Mouse (Mus musculus) intestine, embryonic 14.5 days (tissue): ENCODE results near the gene Spata9. TPM values are rescaled to one million over a fixed set of nuclear protein-coding genes. Genes with fewer than 3 reads are reported as not detected.

ENCODE experiments used
- ATAC-seq: fragments of 200-750 bp; cut with Nextera tagmentation; replicated peaks from 2 replicates; pipeline ENCODE4 v1.8.0; 2017; ENCODE audit warnings: low read depth, moderate number of reproducible peaks, moderate TSS enrichment, moderate library complexity; ENCODE audit not compliant: low FRiP score, low TSS enrichment
- DNase-seq: peaks from one replicate; pipeline ENCODE4 v3.0.0-alpha.2; 2018; ENCODE audit warnings: low spot score
- H3K27ac ChIP-seq: fragments of 300-500 bp; sonication (generic); 2 replicates; pipeline ENCODE4 v1.5.1; 2014; ENCODE audit warnings: low read depth, mild to moderate bottlenecking, control low read depth
- H3K27me3 ChIP-seq: fragments of 300-500 bp; sonication (generic); replicated peaks from 2 replicates; pipeline ENCODE4 v1.6.1; 2014; ENCODE audit warnings: low read length, control low read depth; ENCODE audit not compliant: control insufficient read depth, insufficient read depth
- H3K36me3 ChIP-seq: fragments of 300-500 bp; sonication (generic); 2 replicates; pipeline ENCODE4 v1.6.1; 2014; ENCODE audit warnings: low read length, control low read depth; ENCODE audit not compliant: control insufficient read depth, insufficient read depth
- H3K4me1 ChIP-seq: fragments of 300-500 bp; sonication (generic); replicated peaks from 2 replicates; pipeline ENCODE4 v1.6.1; 2014; ENCODE audit warnings: low read length, control low read depth, mixed read lengths; ENCODE audit not compliant: control insufficient read depth, insufficient read depth
- H3K4me2 ChIP-seq: fragments of 300-500 bp; sonication (generic); 2 replicates; pipeline ENCODE4 v1.6.1; 2014; ENCODE audit warnings: low read length
- H3K4me3 ChIP-seq: fragments of 300-500 bp; sonication (generic); 2 replicates; pipeline ENCODE4 v1.5.1; 2014; ENCODE audit warnings: low read depth, low read length, control low read depth, mixed read lengths
- H3K9ac ChIP-seq: fragments of 300-500 bp; sonication (generic); 2 replicates; pipeline ENCODE4 v1.6.1; 2014; ENCODE audit warnings: mild to moderate bottlenecking, low read length
- H3K9me3 ChIP-seq: fragments of 300-500 bp; sonication (generic); 2 replicates; pipeline ENCODE4 v1.6.1; 2016; ENCODE audit warnings: low read length, control low read depth; ENCODE audit not compliant: control insufficient read depth
- WGBS: fragments of 180-500 bp; shearing (Covaris S2); extraction: QIAGEN DNeasy Blood & Tissue Kit; methylation state at CpG from one replicate; pipeline ENCODE4 v1.1.7; 2014; 5-methylcytosine and 5-hydroxymethylcytosine counted together
- polyA plus RNA-seq: library from polyadenylated mRNA; unstranded; fragments of >200 nt; fragmentation: Nextera tagmentation; extraction: Ambion mirVana; gene quantifications from 2 replicates; pipeline ENCODE4 v1.2.1, GENCODE M21; 2014

Spata9 gene
- polyA plus RNA-seq, 1 experiment from 2014 or later: 0.35 TPM

- Histone ChIP-seq H3K9me3 (no peaks in the 10 kb centered on the region), H3K4me2 (peak overlapping the region; percentile 45), H3K4me1 (peaks cover 17% of the 10 kb centered on the region), H3K27ac (no peak overlapping the region), H3K9ac (no peak overlapping the region), H3K4me3 (peak overlapping the region; percentile 13; the same call in 1 of the 2 replicates), H3K36me3 (peaks cover 24% of the 10 kb centered on the region), H3K27me3 (no peaks in the 10 kb centered on the region)
- no peak for ATAC-seq
- WGBS: 83% methylated on average over 5 of the region's 5 CpGs
- DNase-seq: no peak
Measured at GRCm38 (mm10) chr13:75941518-75942295, 25.2 kb upstream of the Spata9 start.

GRCm38 (mm10) chr13:75942731-75943130 lies 24.2 kb upstream of the Spata9 start:
- Histone ChIP-seq H3K9me3 (no peaks in the 10 kb centered on the region), H3K36me3 (peaks cover 20% of the 10 kb centered on the region), H3K4me3 (peak overlapping the region; percentile 96), H3K27me3 (no peaks in the 10 kb centered on the region), H3K9ac (peak overlapping the region; percentile 97), H3K27ac (peak overlapping the region; percentile 99), H3K4me2 (peak overlapping the region; percentile 65), H3K4me1 (peaks cover 17% of the 10 kb centered on the region)
- under 1% methylated on average over 6 of the region's 6 CpGs for WGBS
- DNase-seq: no peak
- no peak for ATAC-seq

- WGBS: under 1% methylated on average over 103 of the region's 110 CpGs
Measured at GRCm38 (mm10) chr13:75943189-75944043, 23.5 kb upstream of the Spata9 start, which contains the start of gene Rhobtb3. Gene Rhobtb3 (minus strand): TSS chr13:75943925.

GRCm38 (mm10) chr13:75944044-75944820 lies 22.7 kb upstream of the Spata9 start:
- Histone ChIP-seq H3K9ac (peak overlapping the region; percentile 97), H3K4me2 (peak overlapping the region; percentile 65), H3K27me3 (no peaks in the 10 kb centered on the region), H3K4me3 (peak overlapping the region; percentile 96), H3K4me1 (peaks cover 17% of the 10 kb centered on the region), H3K36me3 (peaks cover 5% of the 10 kb centered on the region), H3K9me3 (no peaks in the 10 kb centered on the region), H3K27ac (peak overlapping the region; percentile 99)
- no peak for DNase-seq
- 4% methylated on average over 7 of the region's 7 CpGs for WGBS
- ATAC-seq: no peak; the same call in 1 of the 2 replicates

More at GRCm38 (mm10) chr13:75943189-75944043, 23.5 kb upstream of the Spata9 start, which contains the start of gene Rhobtb3:
- peak within 1 kb of the TSS; percentile 97 for H3K9ac ChIP-seq
- peak; percentile 92 for ATAC-seq
- H3K4me3 ChIP-seq: peak within 1 kb of the TSS; percentile 96
- peak within 1 kb of the TSS; percentile 65 for H3K4me2 ChIP-seq
- DNase-seq: peak; percentile 96
- H3K36me3 ChIP-seq: peaks cover 13% of the 10 kb centered on the region
- H3K27ac ChIP-seq: peak within 1 kb of the TSS; percentile 99
- H3K4me1 ChIP-seq: peaks cover 17% of the 10 kb centered on the region
- no peaks in the 10 kb centered on the region for H3K9me3 ChIP-seq
- no peaks in the 10 kb centered on the region for H3K27me3 ChIP-seq

- no peaks in the 10 kb centered on the region for H3K9me3 ChIP-seq
- no peaks in the 10 kb centered on the region for H3K4me1 ChIP-seq
- no peak overlapping the region for H3K4me2 ChIP-seq
- no peak overlapping the region for H3K27ac ChIP-seq
- H3K27me3 ChIP-seq: no peaks in the 10 kb centered on the region
- H3K4me3 ChIP-seq: no peak overlapping the region
- ATAC-seq (no peak), DNase-seq (no peak)
- H3K36me3 ChIP-seq: no peaks in the 10 kb centered on the region
- no peak overlapping the region for H3K9ac ChIP-seq
- WGBS: 34% methylated on average over 1 of the region's 1 CpGs
Measured at GRCm38 (mm10) chr13:75950295-75950694, 16.7 kb upstream of the Spata9 start.

GRCm38 (mm10) chr13:75955357-75955992 lies 11.5 kb upstream of the Spata9 start:
- H3K4me2 ChIP-seq: no peak overlapping the region
- H3K4me1 ChIP-seq: no peaks in the 10 kb centered on the region
- DNase-seq (no peak), ATAC-seq (no peak)
- no peak overlapping the region for H3K9ac ChIP-seq
- H3K27ac ChIP-seq: no peak overlapping the region
- no peaks in the 10 kb centered on the region for H3K36me3 ChIP-seq
- H3K4me3 ChIP-seq: no peak overlapping the region
- no peaks in the 10 kb centered on the region for H3K27me3 ChIP-seq
- no peaks in the 10 kb centered on the region for H3K9me3 ChIP-seq

- ATAC-seq: no peak; the same call in 1 of the 2 replicates
- 70% methylated on average over 2 of the region's 2 CpGs for WGBS
Measured at GRCm38 (mm10) chr13:75974481-75974880, 7.5 kb downstream of the Spata9 start.

GRCm38 (mm10) chr13:75975629-75976028 lies 8.7 kb downstream of the Spata9 start:
- ATAC-seq (no peak), DNase-seq (no peak)
- Histone ChIP-seq H3K36me3 (no peaks in the 10 kb centered on the region), H3K27ac (no peak overlapping the region), H3K9ac (no peak overlapping the region), H3K4me1 (no peaks in the 10 kb centered on the region), H3K4me2 (no peak overlapping the region), H3K27me3 (no peaks in the 10 kb centered on the region), H3K9me3 (no peaks in the 10 kb centered on the region), H3K4me3 (no peak overlapping the region)
- 77% methylated on average over 1 of the region's 1 CpGs for WGBS

More at GRCm38 (mm10) chr13:75974481-75974880, 7.5 kb downstream of the Spata9 start:
- no peak overlapping the region for H3K27ac ChIP-seq
- H3K9ac ChIP-seq: no peak overlapping the region
- no peaks in the 10 kb centered on the region for H3K36me3 ChIP-seq
- H3K9me3 ChIP-seq: no peaks in the 10 kb centered on the region
- H3K4me2 ChIP-seq: no peak overlapping the region
- H3K27me3 ChIP-seq: no peaks in the 10 kb centered on the region
- DNase-seq: no peak
- no peak overlapping the region for H3K4me3 ChIP-seq
- no peaks in the 10 kb centered on the region for H3K4me1 ChIP-seq
